Mouse (Mus musculus): Measurements from ENCODE around the gene Chst1. TPM values are rescaled to one million over a fixed set of nuclear protein-coding genes. Genes with fewer than 3 reads are reported as not detected.

Chst1 gene
- polyA plus RNA-seq, 2 experiments from 2014 or later, result 0.27 TPM; not detected in 1

DNA sequence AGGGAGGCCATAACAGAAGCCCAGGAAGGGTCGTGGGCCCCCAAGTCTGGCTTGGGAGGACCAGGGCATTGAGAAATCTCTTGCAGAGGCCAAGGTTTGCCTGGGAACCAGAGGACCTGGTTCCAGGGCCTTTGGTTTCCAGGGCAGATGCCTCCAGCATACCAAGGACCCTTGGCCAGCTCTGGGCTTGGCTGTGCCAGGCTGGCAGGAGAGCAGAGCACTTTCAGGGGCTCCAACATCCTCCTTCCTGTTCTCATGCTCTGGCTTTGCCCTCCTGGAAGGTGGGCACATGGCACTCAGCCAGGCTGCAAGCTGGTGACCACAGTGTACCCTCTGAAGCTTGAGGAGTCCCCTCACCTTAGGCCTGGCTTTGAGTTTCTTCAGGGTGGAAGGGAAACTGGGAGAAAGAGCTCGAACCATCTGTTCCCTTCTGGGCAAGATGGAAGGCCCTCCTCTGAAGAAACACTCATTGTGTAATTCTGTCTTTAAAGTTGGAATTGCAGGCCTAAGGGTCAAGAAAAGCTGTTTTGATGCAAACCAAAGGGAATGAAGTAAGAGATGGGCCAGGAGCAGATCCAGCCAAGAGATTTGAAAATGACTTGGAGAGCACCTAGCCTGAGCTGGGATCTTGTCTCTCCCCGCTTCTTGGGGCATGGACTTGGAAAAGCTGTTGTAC lies 10.3 kb downstream of the Chst1 start:
- ATAC-seq, result no peak

DNA sequence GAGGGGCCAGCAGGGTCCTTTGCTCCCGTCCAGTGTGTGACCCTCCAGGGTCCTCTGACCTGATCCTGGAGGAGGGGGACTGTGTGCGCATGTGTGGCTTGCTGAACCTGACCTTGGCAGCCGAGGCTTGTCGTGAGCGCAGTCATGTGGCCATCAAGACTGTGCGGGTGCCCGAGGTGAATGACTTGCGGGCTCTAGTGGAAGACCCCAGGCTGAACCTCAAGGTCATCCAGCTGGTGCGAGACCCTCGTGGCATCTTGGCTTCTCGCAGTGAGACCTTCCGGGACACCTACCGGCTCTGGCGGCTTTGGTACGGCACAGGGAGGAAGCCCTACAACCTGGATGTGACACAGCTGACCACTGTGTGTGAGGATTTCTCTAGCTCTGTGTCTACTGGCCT lies 14.1 kb downstream of the Chst1 start:
- ATAC-seq, result no peak

DNA sequence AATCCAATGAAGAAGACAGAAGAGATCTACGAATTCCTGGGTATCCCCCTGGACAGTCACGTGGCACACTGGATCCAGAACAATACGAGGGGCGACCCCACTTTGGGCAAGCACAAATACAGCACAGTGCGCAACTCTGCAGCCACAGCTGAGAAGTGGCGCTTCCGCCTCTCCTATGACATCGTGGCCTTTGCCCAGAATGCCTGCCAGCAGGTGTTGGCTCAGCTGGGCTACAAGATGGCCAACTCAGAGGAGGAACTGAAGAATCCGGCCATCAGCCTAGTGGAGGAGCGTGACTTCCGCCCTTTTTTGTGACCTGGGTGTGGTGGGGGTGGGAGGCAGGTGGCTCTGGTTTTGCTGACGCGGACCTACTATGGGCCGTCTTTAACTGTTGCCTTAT lies 14.6 kb downstream of the Chst1 start:
- ATAC-seq, result no peak

DNA sequence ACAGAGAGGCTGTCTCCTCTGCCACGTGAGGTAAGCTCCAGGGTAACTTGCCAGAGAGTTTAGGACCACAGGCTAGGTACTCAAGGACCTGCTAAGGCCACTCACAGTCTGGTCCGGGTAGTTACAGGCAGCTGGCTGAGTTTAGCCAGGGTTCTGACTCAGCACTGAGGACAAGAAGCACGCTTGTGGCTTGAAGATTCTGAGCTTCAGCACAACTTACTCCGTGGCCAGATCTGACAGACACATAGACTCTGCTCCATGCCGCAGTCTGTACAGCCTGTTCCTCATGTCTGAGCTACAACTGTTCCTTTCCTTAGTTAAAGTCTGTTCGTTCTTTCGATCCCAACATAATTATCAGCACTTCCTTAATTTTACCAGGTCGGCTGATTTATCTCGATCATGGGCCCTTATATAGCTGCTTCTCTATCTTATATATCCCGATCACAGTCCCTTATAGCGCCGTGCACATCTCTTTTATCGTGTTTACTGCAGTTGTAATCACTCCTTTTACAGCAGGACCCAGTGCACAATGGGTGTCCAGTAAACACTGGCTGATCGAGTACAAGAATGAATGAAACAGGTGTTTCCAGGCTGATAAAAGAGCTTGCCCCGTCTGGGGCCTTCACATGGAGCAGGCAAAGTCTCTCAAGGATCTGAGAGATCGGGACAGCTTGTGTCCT lies 17.7 kb downstream of the Chst1 start:
- ATAC-seq, result no peak

DNA sequence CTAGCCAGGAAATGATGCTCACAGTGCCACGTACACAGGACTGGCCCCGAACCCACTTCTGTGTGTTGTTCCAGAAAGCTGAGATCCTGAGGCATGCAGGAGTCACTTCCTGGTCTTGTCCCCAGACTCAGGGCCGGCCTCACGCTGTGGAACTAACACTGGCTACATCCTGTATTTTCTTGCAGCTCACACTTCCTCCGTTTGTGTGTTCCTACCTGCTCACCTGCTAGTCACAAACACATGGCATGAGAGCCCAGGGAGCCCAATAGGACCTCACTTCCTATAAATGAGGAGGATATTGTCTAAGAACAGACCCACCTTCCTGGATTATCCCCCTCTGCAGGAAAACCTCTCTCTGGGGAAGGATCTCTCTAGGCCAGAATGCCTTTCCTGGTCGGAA lies 18.5 kb downstream of the Chst1 start:
- no peak for ATAC-seq

DNA sequence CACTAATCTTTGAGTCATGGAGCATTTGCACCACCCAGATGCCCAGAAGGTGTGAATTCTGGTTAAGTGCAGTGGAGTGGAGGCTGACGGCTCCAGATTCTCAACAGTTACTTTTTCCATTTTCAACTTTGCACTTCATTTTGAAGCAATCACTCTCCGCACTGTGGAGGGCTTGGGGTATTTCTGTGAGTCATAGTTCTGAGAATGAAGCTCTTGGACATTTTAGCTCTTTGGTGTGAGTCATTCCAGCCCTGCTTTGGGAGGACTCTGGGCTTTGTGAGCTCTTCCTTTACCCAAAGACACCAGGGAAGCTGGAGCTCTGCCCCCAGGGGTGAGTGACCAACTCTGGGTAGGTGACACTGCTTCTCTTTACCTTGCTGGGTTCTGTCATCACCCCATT lies 28.1 kb downstream of the Chst1 start:
- ATAC-seq, result no peak

DNA sequence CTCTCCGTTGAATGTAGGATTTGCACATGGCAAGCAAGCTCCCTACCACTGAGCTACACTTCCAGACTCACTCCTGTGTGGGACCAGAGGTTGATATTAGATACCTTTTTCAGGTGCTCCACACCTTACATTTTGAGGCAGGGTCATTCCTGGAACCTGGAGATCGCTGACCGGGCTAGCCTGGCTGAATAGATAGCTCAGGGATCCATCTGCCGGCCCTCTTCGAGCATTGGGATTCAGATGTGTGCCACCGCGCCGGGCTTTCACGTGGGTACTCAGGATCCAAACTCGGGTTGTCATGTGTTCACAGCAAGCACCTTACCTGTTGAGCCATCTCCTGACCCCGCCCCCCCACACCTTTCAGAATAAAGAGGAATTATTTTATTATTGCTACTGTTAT lies 31.3 kb downstream of the Chst1 start:
- no peak for ATAC-seq

DNA sequence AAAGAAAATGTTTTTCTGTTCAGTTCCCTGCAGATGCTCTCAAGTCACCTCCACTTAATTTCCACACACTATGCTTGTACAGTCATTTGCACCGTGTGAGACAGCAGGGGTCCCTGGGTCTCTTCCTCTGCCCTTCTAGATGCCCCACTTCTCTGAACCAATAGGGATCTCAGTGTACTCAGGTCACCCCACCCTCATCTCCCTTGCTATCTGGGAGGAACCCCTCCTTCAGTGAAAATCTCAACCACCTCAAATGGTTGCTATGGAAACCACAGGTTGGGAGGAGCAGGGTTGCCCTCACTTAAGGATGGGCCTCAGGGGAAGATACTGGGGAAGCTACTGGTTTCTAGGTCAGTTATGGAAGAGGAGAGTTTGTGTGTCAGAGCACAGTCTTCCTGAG lies 32.5 kb downstream of the Chst1 start:
- no peak for ATAC-seq

DNA sequence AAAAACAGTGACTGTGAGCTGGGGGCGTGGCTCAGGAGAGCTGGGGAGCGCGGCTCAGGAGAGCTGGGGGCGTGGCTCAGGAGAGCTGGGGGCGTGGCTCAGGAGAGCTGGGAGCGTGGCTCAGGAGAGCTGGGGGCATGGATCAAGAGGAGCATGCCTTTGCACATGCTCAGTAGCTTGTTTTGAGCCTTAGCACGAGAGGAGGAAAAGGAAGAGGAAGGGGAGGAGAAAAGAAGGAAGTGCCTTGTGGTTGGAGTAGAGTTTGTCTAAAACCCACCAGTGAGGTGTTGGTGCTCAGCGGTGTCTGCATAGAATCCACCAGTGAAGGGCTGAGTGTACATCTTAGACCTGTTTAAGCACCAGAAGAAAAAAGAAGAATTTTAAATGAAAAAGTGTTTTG lies 41.0 kb downstream of the Chst1 start:
- ATAC-seq, result no peak

DNA sequence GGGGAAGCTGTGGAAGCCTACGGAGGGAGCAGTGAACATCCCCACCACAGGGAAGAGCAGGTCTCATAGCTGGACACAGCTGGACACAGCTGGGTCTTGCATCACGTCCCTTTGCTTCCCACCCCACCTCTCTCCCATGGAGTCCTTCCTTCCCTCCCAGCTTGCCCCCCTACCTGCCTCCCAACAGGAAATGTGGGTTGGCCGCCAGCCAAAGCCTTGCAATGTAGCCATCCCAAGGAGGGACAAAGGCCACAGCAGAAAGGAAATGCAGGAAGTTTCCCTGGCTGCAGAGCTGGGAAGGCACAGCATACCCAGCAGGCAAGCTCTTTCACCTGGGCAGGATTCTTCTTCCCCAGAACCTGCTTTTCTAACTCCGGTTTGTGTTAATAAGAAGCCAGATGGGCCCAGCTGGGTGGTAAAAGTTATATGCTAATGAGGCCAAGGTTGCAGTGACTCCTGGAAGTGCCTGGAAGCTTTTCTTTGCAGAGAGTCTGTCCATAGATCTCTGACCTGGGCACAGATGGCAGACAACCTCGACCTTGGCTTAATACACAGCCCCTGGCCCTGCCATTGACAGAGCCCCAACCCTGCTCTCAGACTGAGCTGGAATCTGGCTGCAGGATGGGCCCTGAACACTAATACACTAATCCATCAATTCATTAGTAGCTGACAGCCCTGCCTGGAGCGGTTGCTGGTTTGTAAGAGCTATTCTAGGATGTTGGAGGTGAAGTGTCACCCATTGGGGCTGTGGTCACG lies 46.0 kb downstream of the Chst1 start:
- no peak for ATAC-seq

DNA sequence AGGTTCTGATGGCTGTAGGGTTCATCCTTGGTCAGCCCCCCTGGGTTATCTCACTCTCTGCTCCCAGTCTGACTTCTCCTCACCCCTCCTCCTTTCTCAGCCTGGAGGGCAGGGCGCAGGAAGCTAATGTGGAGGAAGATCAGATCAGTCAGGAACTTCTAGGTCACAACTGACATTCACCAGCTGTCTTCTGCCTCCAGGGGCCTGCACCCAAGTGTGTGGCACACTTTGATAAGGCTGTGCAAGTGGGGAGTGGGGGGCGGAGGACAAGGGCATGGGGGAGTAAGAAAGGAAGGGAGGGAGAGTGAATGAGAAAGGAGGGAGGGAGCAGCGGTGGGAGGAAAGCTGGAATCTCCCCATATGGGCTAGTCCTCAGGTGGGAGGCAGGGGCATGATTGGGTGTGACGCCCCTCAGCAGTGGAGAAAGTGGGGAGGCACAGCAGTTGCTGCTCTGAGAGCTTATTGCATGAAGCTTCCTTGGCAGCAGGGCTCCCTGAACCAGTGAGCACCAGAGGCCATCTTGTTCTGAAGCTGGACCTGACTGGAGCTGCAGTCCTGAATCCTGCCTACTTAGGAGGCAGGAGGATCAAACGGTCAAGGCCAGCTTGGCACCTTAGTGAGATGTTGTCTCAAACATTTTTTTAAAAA lies 49.8 kb downstream of the Chst1 start:
- no peak for ATAC-seq

DNA sequence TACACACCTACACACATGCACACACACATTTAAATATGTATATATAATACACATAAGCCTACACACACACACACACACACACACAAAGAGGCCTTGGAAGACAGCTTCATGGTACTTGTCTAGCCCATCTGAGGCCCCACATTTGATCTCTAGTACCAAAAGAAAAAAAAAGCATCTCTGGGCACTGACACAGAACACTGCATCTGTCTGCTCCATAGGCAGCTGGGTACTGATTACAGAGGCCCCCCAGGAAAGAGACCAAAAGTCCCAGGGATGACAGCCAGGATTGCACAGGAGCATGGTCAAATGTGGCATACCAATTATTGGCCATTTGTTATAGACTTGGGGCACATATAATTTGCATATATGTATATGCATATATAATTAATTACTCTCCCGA lies 50.9 kb downstream of the Chst1 start:
- no peak for ATAC-seq

DNA sequence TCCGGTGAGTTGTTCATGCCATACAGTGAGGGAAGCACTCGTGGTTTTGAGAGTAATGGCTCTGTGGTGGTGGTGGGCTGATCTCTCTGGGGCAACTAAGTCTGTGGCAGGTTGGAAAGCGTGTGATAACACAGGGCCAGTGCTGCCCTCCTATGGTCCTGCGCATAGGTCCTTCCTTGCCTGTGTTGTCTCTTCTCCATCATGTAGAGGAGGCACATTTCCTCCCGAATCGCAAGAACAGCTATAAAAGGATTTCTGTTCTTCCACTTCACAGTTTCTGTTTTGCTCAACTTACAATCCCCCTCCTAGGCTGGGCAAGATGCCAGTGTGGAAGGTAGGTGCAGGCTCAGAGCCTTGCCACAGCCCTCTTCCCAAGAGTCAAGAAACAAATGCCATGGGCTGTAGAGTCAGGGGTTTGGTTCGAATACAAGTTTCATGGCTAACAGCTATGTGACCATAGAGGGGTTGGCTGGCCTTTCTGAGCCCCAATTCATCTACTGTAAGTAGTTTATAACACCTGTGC lies 51.8 kb downstream of the Chst1 start:
- no peak for ATAC-seq

DNA sequence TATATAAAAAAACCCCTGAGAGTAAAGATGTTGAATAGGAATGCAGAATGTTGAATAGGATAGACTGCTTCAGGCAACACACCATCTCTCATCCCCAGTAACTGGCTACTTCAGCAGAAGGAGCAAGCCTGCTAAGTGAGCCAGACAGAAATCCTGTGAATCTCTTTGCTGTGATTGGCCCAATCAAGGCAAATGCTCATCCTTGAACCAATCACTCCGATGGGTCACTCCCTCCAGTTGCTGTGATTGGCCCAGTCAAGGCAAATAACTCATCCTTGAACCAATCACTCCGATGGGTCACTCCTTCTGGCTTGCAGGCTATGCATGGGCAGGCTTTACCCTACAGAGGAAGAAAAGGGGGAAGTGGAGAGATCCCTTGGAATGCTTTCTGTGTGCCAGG lies 57.7 kb downstream of the Chst1 start:
- no peak for ATAC-seq

DNA sequence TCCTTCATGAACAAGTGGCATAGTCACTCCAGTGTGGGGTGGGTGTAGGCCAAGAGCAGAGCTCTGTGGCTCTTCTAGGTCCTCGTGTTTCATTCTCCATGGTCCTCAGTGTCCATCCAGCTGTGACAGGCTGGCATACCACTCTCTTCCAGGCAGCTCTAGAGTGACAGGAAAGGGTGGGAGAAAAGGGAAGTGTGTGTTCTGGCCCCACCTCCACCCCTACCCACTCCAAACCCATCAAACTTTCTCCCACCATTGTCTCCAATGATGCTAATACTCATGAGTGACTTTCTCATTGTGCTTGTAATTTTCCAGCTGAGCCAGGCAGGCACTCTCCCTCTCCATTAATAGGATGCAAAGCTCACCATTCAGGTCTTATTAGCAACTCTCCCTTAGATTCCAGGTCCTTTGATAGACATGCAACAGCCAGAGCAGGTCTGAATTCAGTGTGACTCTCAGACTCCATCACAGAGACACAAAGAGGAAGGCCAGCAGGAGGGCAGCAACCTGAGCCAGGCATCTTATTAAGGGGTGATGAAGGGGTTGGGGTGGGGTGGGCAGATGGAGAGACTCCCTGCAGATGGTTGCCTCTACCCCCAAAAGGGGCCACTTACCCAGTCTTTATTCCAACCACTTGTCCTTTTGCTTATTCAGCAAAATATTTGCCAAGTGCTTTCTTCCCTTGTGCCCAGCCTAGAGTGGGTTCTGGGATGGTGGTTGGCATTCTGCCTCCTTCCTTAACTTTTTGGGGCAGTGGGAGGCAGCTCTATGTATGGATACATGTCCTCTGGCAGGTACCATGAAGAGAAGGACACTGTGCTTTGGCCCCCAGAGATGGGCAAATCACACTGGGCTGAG lies 59.0 kb downstream of the Chst1 start:
- ATAC-seq, result no peak

DNA sequence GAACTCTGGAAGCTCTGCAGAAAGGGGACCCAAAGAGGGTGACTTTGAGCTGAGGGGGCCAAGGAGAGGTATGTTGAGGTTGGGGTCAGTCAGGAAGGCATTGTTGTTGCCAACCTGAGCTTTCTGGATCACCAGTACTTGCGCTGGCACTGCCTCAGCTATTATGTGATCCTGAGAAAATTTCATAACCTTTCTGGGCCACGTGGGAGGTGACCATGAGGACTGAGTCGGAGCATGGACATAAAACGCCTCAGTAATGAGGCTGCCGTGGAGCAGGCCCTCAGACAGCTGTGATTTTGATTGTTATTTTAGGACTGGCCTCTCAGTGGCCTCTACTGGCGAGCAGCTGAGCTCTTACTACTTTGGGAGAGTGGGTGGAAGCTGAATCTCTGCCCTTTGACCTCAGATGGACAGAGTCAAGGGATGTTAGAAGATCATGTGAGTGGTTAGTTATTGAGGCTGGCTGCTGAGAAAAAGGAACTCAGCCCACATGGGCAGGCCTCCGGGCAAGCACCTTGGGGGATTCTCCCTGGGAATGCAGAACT lies 60.1 kb downstream of the Chst1 start:
- ATAC-seq, result no peak

DNA sequence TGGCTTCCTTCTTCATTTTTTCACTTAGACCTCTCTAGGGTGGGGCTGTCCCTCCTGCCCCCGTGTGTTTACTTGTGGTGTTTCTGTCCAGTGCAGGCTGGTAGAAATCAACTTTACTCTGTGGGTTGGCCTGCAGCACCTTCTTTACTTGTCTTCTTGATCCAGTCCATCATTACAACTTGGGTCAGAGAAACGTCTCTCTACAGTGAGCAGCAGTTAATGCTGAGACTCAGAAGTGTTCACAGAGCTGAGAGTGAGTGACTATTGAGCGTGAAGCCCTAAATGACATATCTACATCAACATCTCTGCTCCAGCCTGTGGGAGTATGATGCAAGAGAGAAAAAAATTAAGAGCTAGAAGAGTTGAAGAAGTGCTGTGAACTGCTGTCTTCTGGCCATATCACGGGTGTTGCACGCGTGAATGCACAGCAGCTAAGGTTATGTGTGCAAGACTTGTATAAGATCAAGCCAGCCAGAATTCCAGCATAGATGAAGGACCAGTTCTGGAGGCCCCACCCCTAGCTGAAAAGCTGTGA lies 63.1 kb downstream of the Chst1 start:
- no peak for ATAC-seq
